Mouse (Mus musculus) urinary bladder, postnatal 10 days (tissue): ENCODE data around the gene Egr2.

Experiments used
- DNase-seq: peaks from one replicate; pipeline ENCODE4 v3.0.0; 2022; ENCODE audit warnings: low spot score

The Egr2 gene

DNA sequence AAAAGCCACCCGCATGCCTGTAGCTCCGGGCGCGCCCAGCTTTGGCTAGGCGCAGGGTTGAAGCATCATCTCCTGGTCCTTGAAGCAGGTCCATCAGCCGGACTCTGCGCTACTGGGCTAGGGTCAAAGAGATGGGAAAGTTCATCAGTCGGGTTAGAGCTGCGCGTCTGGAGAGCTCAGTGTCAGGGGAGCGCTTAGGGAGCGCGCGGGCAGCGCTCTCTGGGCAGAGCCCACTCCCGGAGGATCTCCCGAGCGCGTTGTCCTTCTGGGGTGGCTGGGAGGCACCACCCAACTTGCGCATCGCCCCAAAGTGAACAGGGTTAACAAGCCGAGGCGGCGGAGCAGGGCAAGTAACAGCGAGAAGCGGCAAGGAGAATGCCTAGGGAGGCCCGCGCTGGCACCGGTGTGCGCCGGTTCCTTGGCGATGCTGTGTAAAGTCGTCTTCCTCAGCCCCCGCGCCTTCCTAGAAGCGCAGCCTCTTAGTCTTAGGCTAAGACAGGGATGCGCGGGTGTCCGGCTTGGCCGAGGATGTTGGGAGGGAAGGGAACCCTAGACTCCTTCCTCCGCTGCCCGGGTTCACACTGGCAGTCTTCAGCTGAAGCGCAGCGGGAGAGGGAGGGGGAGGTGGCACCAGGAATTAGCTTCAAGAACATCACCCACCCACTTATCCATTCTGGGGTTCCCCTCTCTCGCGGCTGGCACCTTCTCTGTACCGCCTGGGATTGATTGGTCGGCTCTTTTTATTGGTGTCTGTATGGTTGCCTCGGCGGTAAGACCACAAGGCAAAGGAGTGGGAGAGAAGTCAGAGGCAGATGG, 3.5 kb downstream of the Egr2 start:
- no peak for DNase-seq

DNA sequence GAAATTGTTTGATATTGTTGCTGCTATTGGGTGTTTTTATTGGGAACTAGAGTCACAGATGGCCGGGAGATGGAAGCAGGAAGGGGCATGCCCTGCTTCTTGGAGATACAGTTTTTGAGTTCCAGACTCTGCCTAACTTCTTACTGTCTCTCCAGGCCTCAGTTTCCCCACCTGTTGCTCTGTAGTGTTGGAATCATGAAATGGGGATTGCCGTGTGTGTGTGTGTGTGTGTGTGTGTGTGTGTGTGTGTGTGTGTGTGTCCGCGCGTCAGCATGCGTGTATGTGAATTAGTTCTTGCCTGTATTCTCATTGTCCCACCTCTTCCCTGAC, 4.1 kb downstream of the Egr2 start:
- no peak for DNase-seq

DNA sequence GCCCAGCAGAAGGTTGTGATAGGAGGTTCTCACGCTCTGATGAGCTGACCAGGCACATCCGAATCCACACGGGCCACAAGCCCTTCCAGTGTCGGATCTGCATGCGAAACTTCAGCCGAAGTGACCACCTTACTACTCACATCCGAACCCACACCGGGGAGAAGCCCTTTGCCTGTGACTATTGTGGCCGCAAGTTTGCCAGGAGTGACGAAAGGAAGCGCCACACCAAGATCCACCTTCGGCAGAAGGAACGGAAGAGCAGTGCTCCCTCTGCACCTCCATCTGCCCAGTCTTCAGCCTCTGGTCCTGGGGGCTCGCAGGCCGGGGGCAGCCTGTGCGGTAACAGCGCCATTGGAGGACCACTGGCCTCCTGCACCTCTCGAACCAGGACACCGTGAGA, 5.3 kb downstream of the Egr2 start:
- no peak for DNase-seq

- no peak for DNase-seq
These were observed 12.6 kb downstream of the Egr2 start for GRCm38 (mm10) chr10:67547850-67548260.

DNA sequence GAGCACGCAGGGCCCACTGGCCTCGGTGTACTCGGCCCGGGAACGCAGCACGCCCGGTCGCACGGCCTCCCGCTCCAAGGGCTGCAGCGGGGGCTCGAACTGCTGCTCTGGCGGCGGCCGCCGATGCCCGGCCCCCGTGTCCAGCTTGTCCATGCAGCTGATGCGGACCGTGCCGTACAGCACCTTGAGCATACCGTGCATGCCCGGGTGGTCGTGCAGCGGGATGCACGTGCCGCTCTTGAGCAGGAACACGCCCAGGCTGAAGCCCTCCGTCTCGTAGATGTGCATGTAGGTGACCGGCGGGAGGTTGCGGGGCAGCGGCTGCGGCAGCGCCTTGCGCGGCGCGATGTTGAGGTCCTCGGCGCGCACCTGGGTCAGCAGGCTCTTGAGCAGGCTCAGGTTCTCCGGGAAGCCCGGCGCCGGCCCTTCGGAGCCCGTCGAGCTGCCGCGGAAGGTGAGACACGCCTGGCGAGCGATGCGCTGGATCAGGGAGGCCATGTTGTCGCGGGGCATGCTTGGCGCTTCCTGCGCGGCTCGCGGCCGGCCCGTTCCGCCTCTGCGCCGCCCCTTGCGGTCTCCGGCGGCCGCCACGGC, 13.1 kb downstream of the Egr2 start:
- no peak for DNase-seq

DNA sequence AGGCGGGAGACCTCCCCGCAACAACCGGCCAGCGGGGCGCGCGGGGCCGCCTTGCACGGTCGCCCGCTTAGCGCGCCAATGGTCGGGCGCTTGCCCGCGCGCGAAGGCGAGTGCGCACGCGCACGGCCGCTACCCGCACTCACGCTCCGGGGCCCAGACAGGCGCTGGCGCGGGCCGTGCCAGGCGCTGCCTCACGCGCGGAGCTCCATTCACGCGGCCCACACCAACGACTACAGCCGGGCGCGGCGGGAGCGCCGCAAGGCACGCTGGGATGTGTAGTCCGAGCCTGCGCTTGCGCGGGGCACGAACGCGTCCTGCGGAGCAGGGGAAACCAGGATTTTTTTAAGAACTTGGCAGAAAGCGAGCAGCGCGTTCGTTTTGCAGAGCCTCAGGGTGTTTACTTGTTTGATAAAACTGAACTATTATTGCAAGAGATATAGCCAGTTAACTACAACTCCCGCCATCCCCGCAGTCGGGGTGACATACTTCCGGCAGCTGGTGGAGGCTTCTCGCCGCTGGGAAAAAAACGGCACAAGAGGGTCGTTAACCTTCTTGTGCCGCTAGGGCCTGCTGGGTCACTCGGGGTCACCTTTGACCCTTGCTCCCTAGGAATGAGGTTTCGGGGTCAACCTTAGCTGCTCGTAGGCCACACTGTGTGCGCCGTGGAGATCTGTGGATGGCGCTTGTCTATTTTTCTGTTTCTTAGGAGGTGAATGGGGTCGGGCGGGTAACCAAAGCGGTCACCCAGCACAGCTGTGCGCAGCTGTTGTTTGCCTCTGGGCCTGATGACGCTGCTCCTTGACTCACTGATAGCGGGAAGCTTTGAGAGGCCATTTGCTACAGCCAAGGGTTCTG, 13.8 kb downstream of the Egr2 start, which contains the start of gene Ado:
Ado (minus strand) TSS at position 79 of the 855 bp plus-strand sequence.
- peak; percentile 49 for DNase-seq

- no peak for DNase-seq
These were observed 22.8 kb downstream of the Egr2 start for GRCm38 (mm10) chr10:67558053-67558452.

DNA sequence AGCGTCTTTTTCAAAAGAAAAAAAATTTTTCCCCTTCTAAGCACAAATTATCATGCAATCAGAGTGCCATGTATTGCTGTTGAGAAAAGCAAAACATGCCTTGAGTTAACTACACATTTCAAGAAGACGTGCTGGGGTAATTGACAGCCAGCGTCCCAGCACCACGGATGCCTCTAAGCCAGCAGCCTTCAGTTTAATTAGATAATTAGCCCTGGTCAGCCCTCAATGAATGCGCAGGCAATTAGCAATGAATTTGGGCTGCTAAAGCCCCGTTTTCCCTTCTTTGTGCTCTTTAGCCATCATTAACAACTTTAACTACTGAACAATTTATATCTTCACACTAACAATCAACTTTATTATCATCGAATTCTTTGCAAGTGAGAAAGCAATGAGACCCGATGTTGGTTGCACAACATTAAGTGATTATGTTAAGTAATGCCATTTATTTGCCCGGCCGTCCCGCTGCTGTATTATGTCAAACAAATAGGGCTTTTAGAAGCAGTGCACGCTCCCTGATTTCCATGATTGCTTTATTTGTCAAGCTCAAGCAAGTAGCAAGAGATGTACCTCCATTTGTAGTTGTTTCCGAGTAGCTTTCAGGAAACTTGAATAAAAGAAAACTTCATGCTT, 24.6 kb downstream of the Egr2 start:
- no peak for DNase-seq

DNA sequence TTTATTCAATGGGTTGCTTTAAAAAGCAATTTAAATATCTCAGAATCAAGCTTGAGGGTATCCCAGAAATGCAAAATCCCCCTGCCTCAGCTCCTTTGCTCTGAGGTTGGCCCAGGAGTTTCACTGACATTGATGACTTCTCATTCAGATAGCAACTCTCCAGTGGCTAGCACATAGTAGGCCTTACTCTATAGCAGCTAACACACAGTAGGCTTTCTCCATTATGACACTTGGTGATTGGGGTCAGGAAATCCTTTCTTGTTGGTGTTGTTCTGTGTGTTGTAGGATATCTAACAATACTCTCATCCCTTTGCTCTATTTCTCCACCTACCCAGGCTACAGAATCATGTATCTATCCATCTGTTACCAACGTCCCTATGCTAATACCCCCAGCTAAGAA, 25.9 kb downstream of the Egr2 start:
- DNase-seq = no peak

- no peak for DNase-seq
These were observed 29.2 kb downstream of the Egr2 start for GRCm38 (mm10) chr10:67564509-67564908.

GRCm38 (mm10) chr10:67566104-67566503, 30.8 kb downstream of the Egr2 start:
- DNase-seq = no peak

DNA sequence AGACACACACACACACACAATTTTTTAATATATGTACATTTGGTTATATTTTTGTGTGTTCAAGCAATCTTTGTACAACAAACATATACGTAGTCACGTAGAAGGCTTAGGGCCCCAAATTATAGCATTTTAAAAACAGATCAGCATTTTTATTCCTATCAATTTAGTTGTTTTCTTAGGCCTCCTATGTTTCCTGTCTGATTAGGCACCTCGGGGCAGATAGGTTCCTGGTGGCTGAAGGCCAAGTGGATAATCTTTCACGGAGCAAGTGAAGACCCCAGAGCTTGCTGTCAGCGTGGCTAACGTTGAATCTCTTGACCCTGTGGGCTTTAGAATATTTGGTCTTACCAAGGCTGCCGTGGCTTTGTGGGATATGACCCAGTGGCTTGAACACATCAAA, 34.3 kb downstream of the Egr2 start:
- DNase-seq = no peak

GRCm38 (mm10) chr10:67571443-67571842, 36.2 kb downstream of the Egr2 start:
- DNase-seq = no peak

GRCm38 (mm10) chr10:67573310-67573709, 38.0 kb downstream of the Egr2 start:
- no peak for DNase-seq

- DNase-seq = no peak
These were observed 44.6 kb downstream of the Egr2 start for GRCm38 (mm10) chr10:67579830-67580229.

DNA sequence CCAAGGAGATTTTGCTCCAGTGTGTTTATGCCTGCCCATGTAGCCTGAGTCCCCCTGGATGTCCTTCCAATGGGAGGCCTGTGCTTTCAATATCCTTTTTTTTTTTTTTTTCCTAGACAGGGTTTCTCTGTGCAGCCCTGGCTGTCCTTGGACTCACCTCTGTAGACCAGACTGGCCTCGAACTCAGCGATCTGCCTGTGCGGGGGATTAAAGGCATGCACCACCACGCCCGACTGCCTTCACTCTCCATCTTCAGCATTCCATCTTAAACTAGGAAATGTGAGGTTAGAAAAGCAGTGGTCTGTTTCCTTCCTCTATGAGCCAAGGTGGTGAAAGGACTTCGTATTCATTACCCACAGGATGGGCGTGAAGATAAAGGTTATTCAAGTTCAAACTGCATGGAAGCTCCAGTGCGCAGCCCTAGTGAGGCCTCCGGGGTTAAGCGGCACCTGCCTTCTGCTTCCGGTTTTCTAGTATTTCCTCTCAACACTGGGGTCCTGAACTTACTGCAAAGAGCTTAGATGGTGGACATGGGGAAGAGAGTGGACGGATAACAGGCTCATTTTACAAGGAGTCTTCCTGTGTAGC, 46.5 kb downstream of the Egr2 start:
- DNase-seq = no peak

GRCm38 (mm10) chr10:67585873-67586610, 50.8 kb downstream of the Egr2 start:
- no peak for DNase-seq
